Mouse (Mus musculus): Measurements from ENCODE around the gene Trub1.

- TF ChIP-seq USF1 (IDR thresholded peaks at IDR 0.05; ENCODE audit: low read depth), result no peak
- no peak for TF ChIP-seq CTCF (IDR thresholded peaks at IDR 0.05; ENCODE audit: control insufficient read depth, insufficient read depth, insufficient read length)
Observed at GRCm38 (mm10) chr19:57472169-57472568, 19.5 kb downstream of the Trub1 start.
